Mouse (Mus musculus): ENCODE data around the gene Adamtsl4. TPM values are rescaled to one million over a fixed set of nuclear protein-coding genes. Genes with fewer than 3 reads are reported as not detected.
"Not testable (repeated sequence)": the region's sequence is repeated elsewhere in the genome, so short reads cannot be mapped to it uniquely, and the experiment has no call there.

Adamtsl4 gene
- polyA plus RNA-seq, 1 experiment from 2014 or later, result 1.3 TPM

GRCm38 (mm10) chr3:95695796-95696195, 8.1 kb upstream of the Adamtsl4 start:
- Histone ChIP-seq H3K9me3 (no peaks in the 10 kb centered on the region), H3K4me1 (peaks cover 11% of the 10 kb centered on the region; the same call in 1 of the 2 replicates), H3K27ac (replicated peaks) (no peak overlapping the region), H3K27me3 (no peaks in the 10 kb centered on the region), H3K4me2 (replicated peaks) (no peak overlapping the region), H3K9ac (replicated peaks) (no peak overlapping the region), H3K36me3 (no peaks in the 10 kb centered on the region), H3K4me3 (no peak overlapping the region)
- ATAC-seq (ENCODE audit: low FRiP score, low read depth), result no peak
- WGBS, result 46% methylated on average over 3 of the region's 3 CpGs

GRCm38 (mm10) chr3:95694808-95695703, 7.3 kb upstream of the Adamtsl4 start:
- Histone ChIP-seq H3K27me3 (no peaks in the 10 kb centered on the region), H3K4me2 (replicated peaks) (no peak overlapping the region), H3K36me3 (no peaks in the 10 kb centered on the region), H3K9ac (replicated peaks) (no peak overlapping the region), H3K27ac (replicated peaks) (no peak overlapping the region), H3K4me3 (no peak overlapping the region), H3K9me3 (no peaks in the 10 kb centered on the region), H3K4me1 (peaks cover 11% of the 10 kb centered on the region; the same call in 1 of the 2 replicates)
- WGBS, result 94% methylated on average over 11 of the region's 11 CpGs
- ATAC-seq (ENCODE audit: low FRiP score, low read depth), result no peak

GRCm38 (mm10) chr3:95693821-95694807, 6.4 kb upstream of the Adamtsl4 start:
- no peaks in the 10 kb centered on the region for H3K27me3 ChIP-seq
- WGBS, result 68% methylated on average over 11 of the region's 11 CpGs
- no peak overlapping the region for H3K4me2 ChIP-seq (replicated peaks)
- H3K9me3 ChIP-seq, result no peaks in the 10 kb centered on the region
- H3K4me3 ChIP-seq, result no peak overlapping the region
- no peak for ATAC-seq (ENCODE audit: low FRiP score, low read depth)
- no peak overlapping the region for H3K27ac ChIP-seq (replicated peaks)
- H3K9ac ChIP-seq (replicated peaks), result no peak overlapping the region
- peaks cover 17% of the 10 kb centered on the region; the same call in 1 of the 2 replicates for H3K4me1 ChIP-seq
- H3K36me3 ChIP-seq, result no peaks in the 10 kb centered on the region

- no peak overlapping the region for H3K27ac ChIP-seq (replicated peaks)
- H3K4me2 ChIP-seq (replicated peaks), result no peak overlapping the region
- H3K4me1 ChIP-seq, result peaks cover 22% of the 10 kb centered on the region
- no peaks in the 10 kb centered on the region for H3K9me3 ChIP-seq
- no peaks in the 10 kb centered on the region for H3K36me3 ChIP-seq
- H3K9ac ChIP-seq (replicated peaks), result no peak overlapping the region
- ATAC-seq (ENCODE audit: low FRiP score, low read depth), result no peak
- WGBS, result 86% methylated on average over 6 of the region's 6 CpGs
- H3K27me3 ChIP-seq, result peaks cover 1% of the 10 kb centered on the region; the same call in 1 of the 2 replicates
- H3K4me3 ChIP-seq, result no peak overlapping the region
Measured at GRCm38 (mm10) chr3:95692677-95693076, 5.0 kb upstream of the Adamtsl4 start.

- not testable (repeated sequence) for H3K36me3 ChIP-seq; H3K27ac ChIP-seq (replicated peaks); H3K4me2 ChIP-seq (replicated peaks); H3K9ac ChIP-seq (replicated peaks); ATAC-seq (ENCODE audit: low FRiP score, low read depth); H3K4me3 ChIP-seq; H3K9me3 ChIP-seq
- Histone ChIP-seq H3K4me1 (peaks cover 23% of the 10 kb centered on the region), H3K27me3 (peaks cover 22% of the 10 kb centered on the region)
- 96% methylated on average over 2 of the region's 2 CpGs for WGBS
Measured at GRCm38 (mm10) chr3:95690552-95690951, 2.8 kb upstream of the Adamtsl4 start.

GRCm38 (mm10) chr3:95689940-95690339, 2.2 kb upstream of the Adamtsl4 start:
- H3K4me3 ChIP-seq, result no peak overlapping the region
- H3K4me2 ChIP-seq (replicated peaks), result no peak overlapping the region
- ATAC-seq (ENCODE audit: low FRiP score, low read depth), result no peak
- peaks cover 26% of the 10 kb centered on the region for H3K27me3 ChIP-seq
- peaks cover 21% of the 10 kb centered on the region for H3K4me1 ChIP-seq
- H3K27ac ChIP-seq (replicated peaks), result no peak overlapping the region
- WGBS, result 44% methylated on average over 2 of the region's 2 CpGs
- no peaks in the 10 kb centered on the region for H3K9me3 ChIP-seq
- no peaks in the 10 kb centered on the region for H3K36me3 ChIP-seq
- no peak overlapping the region for H3K9ac ChIP-seq (replicated peaks)

GRCm38 (mm10) chr3:95689171-95689915, 1.6 kb upstream of the Adamtsl4 start:
- no peak overlapping the region for H3K4me3 ChIP-seq

GRCm38 (mm10) chr3:95687168-95687523, 571 bp downstream of the Adamtsl4 start:
- peak overlapping the region; percentile 40 for H3K4me3 ChIP-seq
- peak overlapping the region; percentile 62 for H3K4me2 ChIP-seq (replicated peaks)
- peaks cover 26% of the 10 kb centered on the region for H3K27me3 ChIP-seq
- no peaks in the 10 kb centered on the region for H3K9me3 ChIP-seq
- peak overlapping the region; percentile 37; the same call in 1 of the 2 replicates for H3K9ac ChIP-seq (replicated peaks)
- peaks cover 21% of the 10 kb centered on the region for H3K4me1 ChIP-seq
- H3K36me3 ChIP-seq, result no peaks in the 10 kb centered on the region
- H3K27ac ChIP-seq (replicated peaks), result no peak overlapping the region
- WGBS, result 9% methylated on average over 4 of the region's 4 CpGs
- ATAC-seq (ENCODE audit: low FRiP score, low read depth), result 0 out of 2 replicates have a peak, but pooled peaks have one; percentile 13

More at GRCm38 (mm10) chr3:95689171-95689915, 1.6 kb upstream of the Adamtsl4 start:
- Histone ChIP-seq H3K4me2 (replicated peaks) (no peak overlapping the region), H3K27me3 (peaks cover 26% of the 10 kb centered on the region), H3K36me3 (no peaks in the 10 kb centered on the region), H3K9me3 (no peaks in the 10 kb centered on the region), H3K27ac (replicated peaks) (no peak overlapping the region), H3K9ac (replicated peaks) (no peak overlapping the region), H3K4me1 (peaks cover 21% of the 10 kb centered on the region)
- ATAC-seq (ENCODE audit: low FRiP score, low read depth), result no peak
- WGBS, result 37% methylated on average over 11 of the region's 11 CpGs

- no peak overlapping the region for H3K4me3 ChIP-seq
- no peak overlapping the region for H3K27ac ChIP-seq (replicated peaks)
- H3K27me3 ChIP-seq, result peaks cover 26% of the 10 kb centered on the region
- no peaks in the 10 kb centered on the region for H3K36me3 ChIP-seq
- no peaks in the 10 kb centered on the region for H3K9me3 ChIP-seq
- H3K9ac ChIP-seq (replicated peaks), result no peak overlapping the region
- 48% methylated on average over 9 of the region's 10 CpGs for WGBS
- peak overlapping the region; percentile 62; the same call in 1 of the 2 replicates for H3K4me2 ChIP-seq (replicated peaks)
- no peak for ATAC-seq (ENCODE audit: low FRiP score, low read depth)
- H3K4me1 ChIP-seq, result peaks cover 21% of the 10 kb centered on the region
Measured at GRCm38 (mm10) chr3:95686492-95687167, 1.1 kb downstream of the Adamtsl4 start.

- Histone ChIP-seq H3K27me3 (peaks cover 26% of the 10 kb centered on the region), H3K4me3 (no peak overlapping the region), H3K9me3 (no peaks in the 10 kb centered on the region), H3K9ac (replicated peaks) (no peak overlapping the region), H3K36me3 (no peaks in the 10 kb centered on the region), H3K4me1 (peaks cover 24% of the 10 kb centered on the region), H3K27ac (replicated peaks) (no peak overlapping the region), H3K4me2 (replicated peaks) (no peak overlapping the region)
- 79% methylated on average over 2 of the region's 2 CpGs for WGBS
- no peak for ATAC-seq (ENCODE audit: low FRiP score, low read depth)
Measured at GRCm38 (mm10) chr3:95685701-95686100, 2.0 kb downstream of the Adamtsl4 start.

- Histone ChIP-seq H3K27me3 (peaks cover 26% of the 10 kb centered on the region), H3K9ac (replicated peaks) (no peak overlapping the region), H3K4me2 (replicated peaks) (no peak overlapping the region), H3K4me3 (no peak overlapping the region), H3K36me3 (no peaks in the 10 kb centered on the region), H3K9me3 (no peaks in the 10 kb centered on the region), H3K27ac (replicated peaks) (no peak overlapping the region), H3K4me1 (peaks cover 24% of the 10 kb centered on the region)
- 84% methylated on average over 4 of the region's 4 CpGs for WGBS
- ATAC-seq (ENCODE audit: low FRiP score, low read depth), result no peak
Measured at GRCm38 (mm10) chr3:95685301-95685700, 2.4 kb downstream of the Adamtsl4 start.
